Mouse (Mus musculus) CH12.LX (cell line): ENCODE measurements around the gene Med26. TPM values are rescaled to one million over a fixed set of nuclear protein-coding genes. Genes with fewer than 3 reads are reported as not detected.
A peak's percentile ranks its signal among the peaks of the same experiment; 100 is the strongest.

Experiments used
- DNase-seq: peaks from one replicate; pipeline ENCODE4 v3.0.0-alpha.2; 2013; ENCODE audit errors: extremely low read depth
- H3K27ac ChIP-seq: 2 replicates; pipeline ENCODE4 v1.5.1; 2012; ENCODE audit warnings: low read depth, mild to moderate bottlenecking, control low read depth, moderate library complexity; ENCODE audit not compliant: insufficient read depth
- H3K27me3 ChIP-seq: replicated peaks from 2 replicates; pipeline ENCODE3; 2012; ENCODE audit warnings: inconsistent platforms
- H3K36me3 ChIP-seq, 2 experiments: replicated peaks in 1 of 2; 2 replicates each; pipeline versions ENCODE3 to v1.6.1; 2012; ENCODE audit warnings: inconsistent platforms in 1 of 2, low read length in 1 of 2, mild to moderate bottlenecking in 1 of 2, mixed read lengths in 1 of 2, moderate library complexity in 1 of 2; ENCODE audit not compliant: control insufficient read depth in 1 of 2, insufficient read depth in 1 of 2
- H3K4me1 ChIP-seq, 2 experiments: 2 replicates each; pipeline ENCODE4 v1.6.1; 2012; ENCODE audit warnings: inconsistent platforms in 1 of 2, moderate library complexity in 1 of 2; ENCODE audit not compliant: insufficient read depth in 2 of 2, control insufficient read depth in 1 of 2
- H3K4me2 ChIP-seq: 2 replicates; pipeline ENCODE4 v1.6.1; 2012; ENCODE audit warnings: low read depth, mild to moderate bottlenecking, control low read depth; ENCODE audit not compliant: poor library complexity, insufficient read depth, severe bottlenecking
- H3K4me3 ChIP-seq, 3 experiments: fragments of 150-350 bp in 1 of 3; sonication (generic) in 1 of 3; replicated peaks in 1 of 3; 2 replicates each; pipeline versions ENCODE3 to v1.5.1; 2011 to 2012; ENCODE audit warnings: low read depth in 2 of 3, low read length in 2 of 3, mild to moderate bottlenecking in 2 of 3, moderate library complexity in 2 of 3, control low read depth in 1 of 3, improper control_type of control experiment in 1 of 3, inconsistent platforms in 1 of 3, mixed read lengths in 1 of 3; ENCODE audit not compliant: poor library complexity in 1 of 3
- H3K79me2 ChIP-seq: replicated peaks from 2 replicates; pipeline ENCODE4 v1.6.1; 2012; ENCODE audit warnings: mild to moderate bottlenecking, moderate library complexity; ENCODE audit not compliant: control insufficient read depth, poor library complexity, insufficient read depth, severe bottlenecking; ENCODE audit errors: extremely low read depth
- H3K9ac ChIP-seq: 2 replicates; pipeline ENCODE4 v1.6.1; 2012; ENCODE audit warnings: low read depth, mild to moderate bottlenecking, control low read depth, moderate library complexity; ENCODE audit not compliant: insufficient read depth
- H3K9me3 ChIP-seq: replicated peaks from 2 replicates; pipeline ENCODE3; 2012; ENCODE audit warnings: low read length, inconsistent platforms, mixed read lengths
- CHD1 ChIP-seq: IDR thresholded peaks from 2 replicates; pipeline ENCODE4 v1.6.1; 2012; ENCODE audit warnings: low read depth, low read length, improper control_type of control experiment, inconsistent platforms
- CHD2 ChIP-seq: IDR thresholded peaks from 2 replicates; pipeline ENCODE4 v1.6.1; 2011; ENCODE audit warnings: low read length, improper control_type of control experiment
- CTCF ChIP-seq, 2 experiments: IDR thresholded peaks in 1 of 2; conservative IDR thresholded peaks in 1 of 2; 2 replicates each; pipeline ENCODE4 v1.5.1; 2011 to 2012; ENCODE audit warnings: low read depth in 2 of 2, low read length in 2 of 2, improper control_type of control experiment in 1 of 2, inconsistent platforms in 1 of 2, mild to moderate bottlenecking in 1 of 2, moderate library complexity in 1 of 2
- EP300 ChIP-seq: IDR thresholded peaks from 2 replicates; pipeline ENCODE4 v1.6.1; 2011; ENCODE audit warnings: low read length, improper control_type of control experiment
- HCFC1 ChIP-seq: IDR thresholded peaks from 2 replicates; pipeline ENCODE4 v1.6.1; 2012; ENCODE audit warnings: low read depth, mild to moderate bottlenecking, inconsistent platforms, low read length, improper control_type of control experiment
- IRF4 ChIP-seq: IDR thresholded peaks from 2 replicates; pipeline ENCODE4 v1.6.1; 2014; ENCODE audit warnings: low read depth, mild to moderate bottlenecking, inconsistent platforms, low read length, improper control_type of control experiment
- KAT2A ChIP-seq: IDR thresholded peaks from 2 replicates; pipeline ENCODE4 v1.6.1; 2012; ENCODE audit warnings: low read length, improper control_type of control experiment, inconsistent platforms; ENCODE audit not compliant: insufficient replicate concordance
- MAX ChIP-seq: IDR thresholded peaks from 2 replicates; pipeline ENCODE4 v1.6.1; 2011; ENCODE audit warnings: low read length, improper control_type of control experiment
- MAZ ChIP-seq: IDR thresholded peaks from 2 replicates; pipeline ENCODE4 v1.6.1; 2012; ENCODE audit warnings: low read depth, mild to moderate bottlenecking, inconsistent platforms, low read length, improper control_type of control experiment, moderate library complexity
- MXI1 ChIP-seq: IDR thresholded peaks from 2 replicates; pipeline ENCODE4 v1.6.1; 2011; ENCODE audit warnings: mild to moderate bottlenecking, low read depth, low read length, improper control_type of control experiment
- NELFE ChIP-seq: IDR thresholded peaks from 2 replicates; pipeline ENCODE4 v1.6.1; 2011; ENCODE audit warnings: low read depth, low read length, improper control_type of control experiment
- POLR2A ChIP-seq: IDR thresholded peaks from 2 replicates; pipeline ENCODE4 v1.6.1; 2011; ENCODE audit warnings: low read depth, mild to moderate bottlenecking, improper control_type of control experiment, low read length
- POLR2AphosphoS2 ChIP-seq: IDR thresholded peaks from 2 replicates; pipeline ENCODE4 v1.6.1; 2011; ENCODE audit warnings: low read depth, low read length, improper control_type of control experiment
- RCOR1 ChIP-seq: conservative IDR thresholded peaks from 2 replicates; pipeline ENCODE4 v1.6.1; 2012; ENCODE audit warnings: low read depth, mild to moderate bottlenecking, inconsistent platforms, low read length, improper control_type of control experiment
- SMC3 ChIP-seq: IDR thresholded peaks from 2 replicates; pipeline ENCODE4 v1.6.1; 2011; ENCODE audit warnings: low read depth, low read length, improper control_type of control experiment
- UBTF ChIP-seq: IDR thresholded peaks from 2 replicates; pipeline ENCODE4 v1.6.1; 2012; ENCODE audit warnings: low read depth, mild to moderate bottlenecking, inconsistent platforms, low read length, improper control_type of control experiment, moderate library complexity
- USF2 ChIP-seq: conservative IDR thresholded peaks from 2 replicates; pipeline ENCODE4 v1.6.1; 2011; ENCODE audit warnings: low read depth, low read length, improper control_type of control experiment
- ZKSCAN1 ChIP-seq: IDR thresholded peaks from 2 replicates; pipeline ENCODE4 v1.6.1; 2012; ENCODE audit warnings: low read depth, inconsistent platforms, low read length, improper control_type of control experiment, borderline replicate concordance
- dilution Hi-C: fragments of 300-500 bp; cut with MboI; formaldehyde crosslinking; loops from 2 replicates; pipeline ENCODE4 v1.14.3; 2020; ENCODE audit warnings: low sequenced_read_pairs; ENCODE audit not compliant: extremely low pct_unique_long_range_greater_than_20kb, extremely low pct_ligation_motif_present
- in situ Hi-C: fragments of 300-500 bp; cut with MboI; formaldehyde crosslinking; loops from 3 replicates; pipeline ENCODE4 v1.14.3; 2019; ENCODE audit warnings: low sequenced_read_pairs, low pct_ligation_motif_present, low pct_unique_long_range_greater_than_20kb, mixed read lengths
- polyA plus RNA-seq: library from polyadenylated mRNA; unstranded; fragments of >175 nt; gene quantifications from 2 replicates; pipeline ENCODE4 v1.2.1, GENCODE M21; 2012; ENCODE audit warnings: low read depth; ENCODE audit not compliant: insufficient read length
- total RNA-seq, 2 experiments: library from RNA; depleted of rRNA; stranded (reverse); fragments of 300-350 nt in 1 of 2; fragments of >200 nt in 1 of 2; gene quantifications; 2 replicates each; pipeline ENCODE4 v1.2.3; 2012 to 2014

Gene Med26
- total and polyA plus RNA-seq, 3 experiments, result 8.7 to 12.9 (median 9.7) TPM

GRCm38 (mm10) chr8:72570633-72571610 is 22.9 kb upstream of the Med26 start, which contains the start of gene Smim7 (continued):
- TF ChIP-seq UBTF (no peak), POLR2AphosphoS2 (peak; percentile 78; the same call in 1 of the 2 replicates), CHD1 (no peak), IRF4 (no peak; the same call in 1 of the 2 replicates), KAT2A (0 out of 2 replicates have a peak, but pooled peaks have one; percentile 75), MAZ (no peak), CTCF (conservative IDR thresholded peaks at IDR 0.05 in 1 of 2, IDR thresholded peaks at IDR 0.05 in 1 of 2; ENCODE audit: low read depth in 2 of 2, low read length in 2 of 2) (no peak), NELFE (peak; percentile 94), RCOR1 (no peak; the same call in 1 of the 2 replicates), USF2 (no peak), POLR2A (peak; percentile 95), ZKSCAN1 (no peak), CHD2 (no peak), EP300 (no peak), HCFC1 (peak; percentile 81)
- TF ChIP-seq, all 38 proteins: peak for 17

- H3K4me3 ChIP-seq, result no peak overlapping the region
- no peak for TF ChIP-seq MXI1
- TF ChIP-seq IRF4, result no peak
- TF ChIP-seq SMC3, result no peak
- no peak for TF ChIP-seq MAX
- no peak overlapping the region for H3K4me2 ChIP-seq
- no peak overlapping the region for H3K9ac ChIP-seq
- H3K36me3 ChIP-seq, result peaks cover 50 to 85% of the 10 kb centered on the region in 2 experiments
- H3K79me2 ChIP-seq, result peaks cover 8% of the 10 kb centered on the region
- in situ Hi-C loops, result no loop called here
- H3K9me3 ChIP-seq, result no peaks in the 10 kb centered on the region
- H3K4me1 ChIP-seq, result peaks cover 7 to 13% of the 10 kb centered on the region in 2 experiments
- no peak overlapping the region for H3K27ac ChIP-seq
- H3K27me3 ChIP-seq, result no peaks in the 10 kb centered on the region
- dilution Hi-C loops, result no loop called here
- no peak for DNase-seq
These were observed 17.9 kb upstream of the Med26 start for GRCm38 (mm10) chr8:72565970-72566369.
